Mouse (Mus musculus) heart, postnatal 0 days (tissue): ENCODE data around the gene Hhatl. TPM values are rescaled to one million over a fixed set of nuclear protein-coding genes. Genes with fewer than 3 reads are reported as not detected.

Experiments
- ATAC-seq: fragments of 200-750 bp; cut with Nextera tagmentation; 2 replicates; pipeline ENCODE4 v1.8.0; 2017; ENCODE audit warnings: low read depth, moderate number of reproducible peaks, moderate library complexity; ENCODE audit not compliant: insufficient read depth
- DNase-seq: peaks from one replicate; pipeline ENCODE4 v3.0.0-alpha.2; 2016; ENCODE audit warnings: low spot score
- H3K27ac ChIP-seq: fragments of 300-500 bp; sonication (generic); 2 replicates; pipeline ENCODE4 v1.5.1; 2014; ENCODE audit warnings: low read depth, mild to moderate bottlenecking
- H3K27me3 ChIP-seq: fragments of 300-500 bp; sonication (generic); 2 replicates; pipeline ENCODE4 v1.6.1; 2014; ENCODE audit warnings: low read length, mixed read lengths; ENCODE audit not compliant: control insufficient read depth, insufficient read depth
- H3K36me3 ChIP-seq: fragments of 300-500 bp; sonication (generic); replicated peaks from 2 replicates; pipeline ENCODE4 v1.6.1; 2014; ENCODE audit warnings: low read length, mixed read lengths; ENCODE audit not compliant: control insufficient read depth, insufficient read depth
- H3K4me1 ChIP-seq: fragments of 300-500 bp; sonication (generic); 2 replicates; pipeline ENCODE4 v1.6.1; 2014; ENCODE audit warnings: antibody characterized with exemption; ENCODE audit not compliant: control insufficient read depth, insufficient read depth
- H3K4me2 ChIP-seq: fragments of 300-500 bp; sonication (generic); 2 replicates; pipeline ENCODE4 v1.6.1; 2014; ENCODE audit warnings: low read depth, mild to moderate bottlenecking, low read length, moderate library complexity
- H3K4me3 ChIP-seq: fragments of 300-500 bp; sonication (generic); 2 replicates; pipeline ENCODE4 v1.5.1; 2014; ENCODE audit warnings: low read depth, low read length
- H3K9ac ChIP-seq: fragments of 300-500 bp; sonication (generic); replicated peaks from 2 replicates; pipeline ENCODE4 v1.6.1; 2014; ENCODE audit warnings: low read depth, low read length, mixed read lengths
- H3K9me3 ChIP-seq: fragments of 300-500 bp; sonication (generic); replicated peaks from 2 replicates; pipeline ENCODE4 v1.6.1; 2016; ENCODE audit warnings: low read length; ENCODE audit not compliant: control insufficient read depth
- CTCF ChIP-seq: IDR thresholded peaks from 2 replicates; pipeline ENCODE4 v1.5.1; 2016; ENCODE audit warnings: antibody characterized with exemption, control low read depth, low read depth
- EP300 ChIP-seq: IDR thresholded peaks from 2 replicates; pipeline ENCODE4 v1.6.1; 2016; ENCODE audit warnings: antibody characterized with exemption, low read depth
- WGBS: fragments of 180-500 bp; shearing (Covaris S2); extraction: QIAGEN DNeasy Blood & Tissue Kit; methylation state at CpG from one replicate; pipeline ENCODE4 v1.1.7; 2014; 5-methylcytosine and 5-hydroxymethylcytosine counted together
- polyA plus RNA-seq: library from polyadenylated mRNA; unstranded; fragments of >200 nt; fragmentation: Nextera tagmentation; extraction: Ambion mirVana; gene quantifications from 2 replicates; pipeline ENCODE4 v1.2.1, GENCODE M21; 2015
- total RNA-seq: library from RNA; depleted of rRNA; stranded (reverse); fragments of >200 nt; gene quantifications from 2 replicates; pipeline ENCODE4 v1.2.3, GENCODE M21; 2014; ENCODE audit warnings: low replicate concordance

Gene Hhatl
- total and polyA plus RNA-seq, 2 experiments from 2014 or later = 52.7 to 75.4 TPM

- no peak overlapping the region for H3K4me2 ChIP-seq
- TF ChIP-seq CTCF (peak; percentile 82), EP300 (no peak)
- H3K9ac ChIP-seq = no peak overlapping the region
- H3K36me3 ChIP-seq = no peaks in the 10 kb centered on the region
- WGBS = 21% methylated on average over 6 of the region's 6 CpGs
- H3K27ac ChIP-seq = no peak overlapping the region
- no peaks in the 10 kb centered on the region for H3K9me3 ChIP-seq
- H3K27me3 ChIP-seq = no peaks in the 10 kb centered on the region; the same call in 1 of the 2 replicates
- ATAC-seq = peak; percentile 37; the same call in 1 of the 2 replicates
- peak; percentile 83 for DNase-seq
- no peak overlapping the region for H3K4me3 ChIP-seq
- H3K4me1 ChIP-seq = no peaks in the 10 kb centered on the region
Observed at GRCm38 (mm10) chr9:121830956-121831293, 38.6 kb upstream of the Hhatl start.

- peak; percentile 67 for TF ChIP-seq CTCF
- TF ChIP-seq EP300 = no peak
- 69% methylated on average over 6 of the region's 6 CpGs for WGBS
- peak; percentile 34 for DNase-seq
- Histone ChIP-seq H3K27ac (no peak overlapping the region), H3K4me2 (no peak overlapping the region), H3K4me1 (no peaks in the 10 kb centered on the region), H3K27me3 (no peaks in the 10 kb centered on the region; the same call in 1 of the 2 replicates), H3K9ac (no peak overlapping the region), H3K4me3 (no peak overlapping the region), H3K9me3 (no peaks in the 10 kb centered on the region), H3K36me3 (no peaks in the 10 kb centered on the region)
- 0 out of 2 replicates have a peak, but pooled peaks have one; percentile 31 for ATAC-seq
Observed at GRCm38 (mm10) chr9:121830243-121830955, 38.1 kb upstream of the Hhatl start.

- ATAC-seq (no peak), DNase-seq (no peak)
- Histone ChIP-seq H3K4me2 (no peak overlapping the region), H3K27me3 (no peaks in the 10 kb centered on the region; the same call in 1 of the 2 replicates), H3K9me3 (no peaks in the 10 kb centered on the region), H3K4me1 (no peaks in the 10 kb centered on the region), H3K36me3 (no peaks in the 10 kb centered on the region), H3K27ac (no peak overlapping the region), H3K4me3 (no peak overlapping the region), H3K9ac (no peak overlapping the region)
- no peak for TF ChIP-seq CTCF
- no peak for TF ChIP-seq EP300
- WGBS = 58% methylated on average over 7 of the region's 7 CpGs
Observed at GRCm38 (mm10) chr9:121829270-121829992, 37.1 kb upstream of the Hhatl start.

GRCm38 (mm10) chr9:121828314-121828713, 36.0 kb upstream of the Hhatl start:
- Histone ChIP-seq H3K27ac (no peak overlapping the region), H3K4me3 (no peak overlapping the region), H3K9me3 (no peaks in the 10 kb centered on the region), H3K4me1 (no peaks in the 10 kb centered on the region), H3K27me3 (no peaks in the 10 kb centered on the region; the same call in 1 of the 2 replicates), H3K4me2 (no peak overlapping the region), H3K9ac (no peak overlapping the region), H3K36me3 (no peaks in the 10 kb centered on the region)
- ATAC-seq (no peak), DNase-seq (no peak)
- 46% methylated on average over 6 of the region's 6 CpGs for WGBS
- TF ChIP-seq EP300 = no peak

- H3K4me2 ChIP-seq = no peak overlapping the region
- no peak for TF ChIP-seq CTCF
- TF ChIP-seq EP300 = no peak
- ATAC-seq = no peak
Observed at GRCm38 (mm10) chr9:121826356-121826755, 34.0 kb upstream of the Hhatl start.

More at GRCm38 (mm10) chr9:121826356-121826755, 34.0 kb upstream of the Hhatl start:
- WGBS = 78% methylated on average over 3 of the region's 3 CpGs
- Histone ChIP-seq H3K9ac (no peak overlapping the region), H3K27me3 (no peaks in the 10 kb centered on the region; the same call in 1 of the 2 replicates), H3K36me3 (no peaks in the 10 kb centered on the region), H3K9me3 (no peaks in the 10 kb centered on the region), H3K4me1 (peaks cover 10% of the 10 kb centered on the region; the same call in 1 of the 2 replicates), H3K27ac (no peak overlapping the region), H3K4me3 (no peak overlapping the region)
- DNase-seq = no peak
